Mouse (Mus musculus): Measurements from ENCODE around the gene Camk1g.

DNA sequence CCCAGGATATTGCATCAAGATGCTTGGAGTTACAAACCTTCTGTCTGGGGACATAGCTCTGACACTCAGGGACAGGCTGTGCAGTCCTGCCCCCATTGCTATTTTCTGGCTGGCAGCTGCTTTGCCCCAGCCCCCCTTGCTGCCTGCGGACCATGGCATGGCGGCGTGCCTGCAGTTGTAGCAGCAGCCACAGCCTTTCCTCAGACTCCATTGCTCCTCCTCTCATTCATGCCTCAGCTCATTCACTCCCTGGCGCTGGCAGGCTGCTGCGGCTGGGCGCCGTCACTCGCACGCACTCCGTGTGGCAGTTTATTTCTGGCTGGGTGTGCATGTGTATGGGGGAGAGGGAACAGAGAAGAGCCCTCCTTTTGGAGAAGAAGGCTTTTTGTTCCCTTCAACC lies 2.0 kb downstream of the Camk1g start:
- TF ChIP-seq CTCF (conservative IDR thresholded peaks at IDR 0.05 in 1 of 2, IDR thresholded peaks at IDR 0.05 in 1 of 2; ENCODE audit: low read depth in 2 of 2, low read length in 2 of 2) (no peak), SMC3 (IDR thresholded peaks at IDR 0.05; ENCODE audit: low read depth, low read length) (no peak), USF2 (conservative IDR thresholded peaks at IDR 0.05; ENCODE audit: low read depth, low read length) (no peak)
